Comparison of ENCODE assay signal across 8 mouse cellular contexts in the genomic region with DNA sequence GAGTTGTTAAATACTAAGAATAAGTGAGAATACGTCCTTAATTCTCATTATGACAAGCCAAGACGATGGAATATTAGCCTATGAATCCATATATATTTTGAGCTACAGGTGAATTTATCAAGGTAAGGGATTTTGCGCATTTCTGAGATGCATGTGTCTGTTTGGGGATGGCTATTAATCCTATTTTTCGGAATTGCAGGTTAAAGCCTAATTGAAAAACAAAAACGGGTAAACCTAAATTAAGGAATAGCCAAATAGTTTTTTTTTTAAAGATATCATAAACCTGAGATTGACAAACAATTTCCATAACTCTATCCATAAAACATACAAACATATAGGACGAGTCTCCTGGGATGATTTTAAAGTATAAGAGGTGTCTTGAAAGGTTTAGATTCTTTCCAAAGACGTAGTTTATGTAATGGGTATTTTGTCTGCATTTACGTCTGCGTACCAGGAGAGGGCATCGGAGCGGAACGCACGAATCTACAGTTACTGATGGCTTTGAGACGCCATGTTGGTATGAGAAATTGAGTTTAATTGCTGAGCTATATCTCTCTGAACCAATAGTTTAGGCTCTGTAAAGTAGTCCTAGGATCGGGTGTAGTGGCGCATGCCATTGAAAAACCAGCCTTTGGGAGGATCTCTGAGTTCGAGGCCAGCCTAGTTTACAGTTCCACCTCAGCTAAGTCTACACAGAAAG. TPM values are rescaled to one million over a fixed set of nuclear protein-coding genes. Genes with fewer than 3 reads are reported as not detected.
DNase-seq lines count a peak whose midpoint lies in the region; ATAC-seq and TF ChIP-seq lines count a peak whose summit lies in the region.

No protein-coding gene starts in this region.

- DNase-seq in urinary bladder, adult 18-20 months (ENCODE audit: low spot score in 2 of 2): peak; percentile 18 to 40
- DNase-seq in urinary bladder, adult 2 months (ENCODE audit: low spot score): no peak
- DNase-seq in embryo, embryonic 11.5 days (ENCODE audit: low read depth, low spot score): peak; percentile 52
- peak; percentile 71 to 76 for DNase-seq in heart, adult 18-20 months
- DNase-seq in kidney, adult 2 months: peak; percentile 76
- DNase-seq in limb, embryonic 11.5 days (ENCODE audit: low spot score): peak; percentile 78
- DNase-seq in spleen, adult 2 months (ENCODE audit: low read depth in 1 of 2, low spot score in 2 of 2): peak; percentile 58 to 72

- peaks cover 2% of the 10 kb centered on the region; the same call in 1 of the 2 replicates for H3K4me1 ChIP-seq in kidney, adult 2 months (ENCODE audit: control insufficient read depth, insufficient read depth, low read length)
- no peaks in the 10 kb centered on the region for H3K4me1 ChIP-seq in limb, embryonic 11.5 days (ENCODE audit: control insufficient read depth, insufficient read depth, low read length)
- peaks cover 7% of the 10 kb centered on the region for H3K4me1 ChIP-seq in midbrain, embryonic 13.5 days (replicated peaks)
- no peaks in the 10 kb centered on the region for H3K4me1 ChIP-seq in spleen, adult 2 months (ENCODE audit: control insufficient read depth, insufficient read depth, insufficient read length)

- H3K36me3 ChIP-seq in kidney, adult 2 months (ENCODE audit: control insufficient read depth, insufficient read depth, low read length): no peaks in the 10 kb centered on the region
- no peaks in the 10 kb centered on the region for H3K36me3 ChIP-seq in limb, embryonic 11.5 days (ENCODE audit: control insufficient read depth, insufficient read depth, low read length)
- H3K36me3 ChIP-seq in midbrain, embryonic 13.5 days: no peaks in the 10 kb centered on the region
- no peaks in the 10 kb centered on the region for H3K36me3 ChIP-seq in spleen, adult 2 months (ENCODE audit: control insufficient read depth, insufficient read depth, low read length)

- no peak for ATAC-seq in limb, embryonic 11.5 days (ENCODE audit: insufficient number of reproducible peaks, low FRiP score, low TSS enrichment, low read depth)
- ATAC-seq in midbrain, embryonic 13.5 days: no peak

- TF ChIP-seq CTCF in kidney, adult 2 months (conservative IDR thresholded peaks at IDR 0.05; ENCODE audit: insufficient read depth, insufficient read length, low read depth, low read length): peak; percentile 75
- peak; percentile 18; the same call in 1 of the 2 replicates for TF ChIP-seq CTCF in spleen, adult 2 months (IDR thresholded peaks at IDR 0.05; ENCODE audit: extremely low read depth, insufficient read depth, insufficient read length, insufficient replicate concordance)

- H3K9ac ChIP-seq in limb, embryonic 11.5 days (ENCODE audit: low read length): no peak overlapping the region
- no peak overlapping the region; the same call in 1 of the 2 replicates for H3K9ac ChIP-seq in midbrain, embryonic 13.5 days (replicated peaks)

- no peaks in the 10 kb centered on the region for H3K27me3 ChIP-seq in kidney, adult 2 months (replicated peaks; ENCODE audit: control insufficient read depth, insufficient read depth, low read length)
- H3K27me3 ChIP-seq in limb, embryonic 11.5 days (ENCODE audit: control insufficient read depth, insufficient read depth, low read length): no peaks in the 10 kb centered on the region
- no peaks in the 10 kb centered on the region for H3K27me3 ChIP-seq in midbrain, embryonic 13.5 days
- no peaks in the 10 kb centered on the region for H3K27me3 ChIP-seq in spleen, adult 2 months (ENCODE audit: control insufficient read depth, insufficient read depth, low read length)

- 5% methylated on average over 17 of the region's 17 CpGs for WGBS in kidney, adult 2 months
- WGBS in limb, embryonic 11.5 days: 5% methylated on average over 17 of the region's 17 CpGs
- WGBS in midbrain, embryonic 13.5 days: 4% methylated on average over 17 of the region's 17 CpGs
- 3% methylated on average over 17 of the region's 17 CpGs for WGBS in spleen, adult 2 months

- H3K27ac ChIP-seq in kidney, adult 2 months (ENCODE audit: insufficient read depth, low read depth, low read length): peak overlapping the region; percentile 20; the same call in 1 of the 2 replicates
- H3K27ac ChIP-seq in limb, embryonic 11.5 days (replicated peaks; ENCODE audit: low read depth, low read length): no peak overlapping the region
- H3K27ac ChIP-seq in midbrain, embryonic 13.5 days: peak overlapping the region; percentile 51; the same call in 1 of the 2 replicates
- peak overlapping the region; percentile 36 for H3K27ac ChIP-seq in spleen, adult 2 months (ENCODE audit: insufficient read depth, low read length)

- H3K9me3 ChIP-seq in limb, embryonic 11.5 days (ENCODE audit: control insufficient read depth, low read length): no peaks in the 10 kb centered on the region
- no peaks in the 10 kb centered on the region for H3K9me3 ChIP-seq in midbrain, embryonic 13.5 days

- TF ChIP-seq POLR2A in kidney, adult 2 months (IDR thresholded peaks at IDR 0.05; ENCODE audit: low read depth, low read length): no peak
- no peak for TF ChIP-seq POLR2A in spleen, adult 2 months (IDR thresholded peaks at IDR 0.05; ENCODE audit: low read depth, low read length)

- peak overlapping the region; percentile 9 for H3K4me3 ChIP-seq in kidney, adult 2 months (ENCODE audit: insufficient read depth, low read depth, low read length)
- H3K4me3 ChIP-seq in limb, embryonic 11.5 days (ENCODE audit: low read depth, low read length): peak overlapping the region; percentile 28; the same call in 1 of the 2 replicates
- peak overlapping the region; percentile 35 for H3K4me3 ChIP-seq in midbrain, embryonic 13.5 days (replicated peaks)
- peak overlapping the region; percentile 43; the same call in 1 of the 2 replicates for H3K4me3 ChIP-seq in spleen, adult 2 months (ENCODE audit: extremely low read depth, insufficient read depth, insufficient read length)

- peak overlapping the region; percentile 39 for H3K4me2 ChIP-seq in limb, embryonic 11.5 days (ENCODE audit: low read depth, severe bottlenecking)
- H3K4me2 ChIP-seq in midbrain, embryonic 13.5 days (replicated peaks): peak overlapping the region; percentile 42

RNA-seq across cellular contexts. Expression of a gene that starts 4.8 kb away (rescaled TPM):
- polyA plus RNA-seq in urinary bladder, adult 2 months (2012; rRNA removed): 240 and 288 TPM in 2 replicates
- 100 to 1,000 TPM; 182 to 184 TPM for total RNA-seq in heart, adult 18-20 months (2021)
- polyA plus RNA-seq in kidney, adult 2 months (2012; rRNA removed): 21.1 and 44.9 TPM in 2 replicates
- 628 and 652 TPM in 2 replicates for polyA plus RNA-seq in limb, embryonic 11.5 days (2014; fragmentation: Nextera tagmentation; extraction: Ambion mirVana)
- 617 and 632 TPM in 2 replicates for polyA plus RNA-seq in midbrain, embryonic 13.5 days (2015; fragmentation: Nextera tagmentation; extraction: Ambion mirVana)
- polyA plus RNA-seq in spleen, adult 2 months (2012; rRNA removed): 9.9 and 11.0 TPM in 2 replicates

RNA-seq across cellular contexts. Expression of a gene that starts 32.0 kb away (rescaled TPM):
- 88.2 and 95.6 TPM in 2 replicates for polyA plus RNA-seq in urinary bladder, adult 2 months (2012; rRNA removed)
- 100 to 1,000 TPM; 131 to 141 TPM for total RNA-seq in heart, adult 18-20 months (2021)
- polyA plus RNA-seq in kidney, adult 2 months (2012; rRNA removed): 31.9 and 44.6 TPM in 2 replicates
- polyA plus RNA-seq in limb, embryonic 11.5 days (2014; fragmentation: Nextera tagmentation; extraction: Ambion mirVana): 266 and 287 TPM in 2 replicates
- polyA plus RNA-seq in midbrain, embryonic 13.5 days (2015; fragmentation: Nextera tagmentation; extraction: Ambion mirVana): 225 and 226 TPM in 2 replicates
- polyA plus RNA-seq in spleen, adult 2 months (2012; rRNA removed): 7.2 and 9.4 TPM in 2 replicates

RNA-seq across cellular contexts. Expression of a gene that starts 46.2 kb away (rescaled TPM):
- polyA plus RNA-seq in urinary bladder, adult 2 months (2012; rRNA removed): 12.9 and 17.4 TPM in 2 replicates
- total RNA-seq in heart, adult 18-20 months (2021): 10 to 100 TPM; 11.1 to 12.2 TPM
- polyA plus RNA-seq in kidney, adult 2 months (2012; rRNA removed): 3.0 and 3.6 TPM in 2 replicates
- polyA plus RNA-seq in limb, embryonic 11.5 days (2014; fragmentation: Nextera tagmentation; extraction: Ambion mirVana): 37.4 and 39.4 TPM in 2 replicates
- 46.3 and 46.8 TPM in 2 replicates for polyA plus RNA-seq in midbrain, embryonic 13.5 days (2015; fragmentation: Nextera tagmentation; extraction: Ambion mirVana)
- 4.7 and 5.0 TPM in 2 replicates for polyA plus RNA-seq in spleen, adult 2 months (2012; rRNA removed)
